Mouse (Mus musculus) spleen, postnatal 14 days (tissue): ENCODE results near the gene Icam1.
A peak's percentile ranks its signal among the peaks of the same experiment; 100 is the strongest.

ENCODE experiments used
- DNase-seq, 2 experiments: peaks; one replicate each; pipeline ENCODE4 v3.0.0; 2021 to 2022; ENCODE audit warnings: low spot score in 2 of 2

Gene Icam1

GRCm38 (mm10) chr9:21051578-21051977 lies 35.8 kb downstream of the Icam1 start:
- DNase-seq = no peak

GRCm38 (mm10) chr9:21062928-21063327 lies 47.1 kb downstream of the Icam1 start:
- DNase-seq = no peak

- DNase-seq = no peak
Measured at GRCm38 (mm10) chr9:21067006-21067684, 51.4 kb downstream of the Icam1 start, which contains the start of gene Zglp1. Gene Zglp1 (minus strand): TSS chr9:21067093.

GRCm38 (mm10) chr9:21072641-21073040 lies 56.9 kb downstream of the Icam1 start:
- no peak for DNase-seq

- peak; percentile 65 to 79 for DNase-seq
Measured at GRCm38 (mm10) chr9:21073044-21073840, 57.5 kb downstream of the Icam1 start, which contains the start of the genes Gm49373 and Fdx1l. Gene Gm49373 (minus strand): TSS chr9:21073096. Gene Fdx1l (minus strand): TSS chr9:21073614.

GRCm38 (mm10) chr9:21074173-21074572 lies 58.4 kb downstream of the Icam1 start:
- DNase-seq = no peak

- no peak for DNase-seq
Measured at GRCm38 (mm10) chr9:21075625-21076024, 59.8 kb downstream of the Icam1 start.
